Mouse (Mus musculus): ENCODE measurements around the gene Snn.

The Snn gene

DNA sequence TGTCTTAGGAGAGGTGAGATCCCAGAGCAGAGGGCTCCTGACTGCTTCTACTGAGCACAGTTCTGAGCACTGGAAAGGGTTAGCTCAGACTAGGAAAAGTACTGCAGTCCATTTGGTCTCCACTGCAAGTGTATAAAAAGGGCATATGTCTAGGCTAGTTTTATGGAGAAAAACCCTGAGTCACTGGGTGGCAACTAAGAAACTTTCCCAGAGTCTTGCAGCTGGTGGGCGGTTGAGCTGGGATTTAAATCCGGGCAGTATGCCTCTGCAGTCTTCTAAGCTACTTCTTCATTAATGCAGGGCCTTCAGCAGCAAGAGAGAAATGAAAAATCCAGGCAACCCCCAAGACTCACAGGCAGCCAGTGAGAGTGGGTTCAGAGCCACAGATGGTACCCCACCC is 10.5 kb upstream of the Snn start:
- no peak for DNase-seq

DNA sequence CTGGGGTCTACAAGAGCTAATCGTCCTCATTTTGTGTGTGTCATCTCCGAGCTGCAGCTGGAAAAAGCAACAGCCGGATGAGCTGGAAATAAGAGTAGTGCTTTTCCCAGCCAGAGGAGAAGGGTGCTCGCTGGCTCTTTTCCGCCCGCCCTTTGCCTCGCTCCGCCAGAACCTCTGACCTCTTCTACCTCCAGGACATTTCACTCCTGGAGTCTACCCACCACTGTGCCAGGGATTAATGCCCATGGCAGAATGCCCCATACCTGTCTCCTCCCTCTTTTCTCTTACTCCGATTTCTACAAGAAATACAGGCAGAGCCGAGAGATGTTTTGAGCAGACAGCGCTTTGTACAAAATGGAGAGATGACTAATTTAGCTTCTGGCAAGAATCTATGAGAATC is 9.6 kb upstream of the Snn start:
- no peak for DNase-seq

DNA sequence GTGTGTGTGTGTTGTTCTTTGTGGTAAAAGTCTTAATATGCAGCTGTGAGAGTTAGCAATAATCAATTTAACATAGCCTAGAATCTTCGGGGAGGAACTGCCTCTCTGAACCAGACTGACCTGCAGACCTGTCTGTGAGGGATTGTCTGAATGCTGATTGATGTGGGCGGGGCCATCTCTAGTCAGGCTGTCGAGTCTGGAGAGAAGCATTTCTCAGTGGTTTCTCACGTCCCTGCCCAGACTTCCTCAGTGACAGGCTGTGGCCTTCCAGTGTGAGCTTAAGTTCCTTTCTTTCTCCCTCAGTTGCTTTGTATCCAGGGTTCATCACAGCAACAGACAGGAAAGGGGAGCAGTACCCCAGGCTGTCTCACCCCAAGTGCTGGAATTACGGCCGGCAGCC is 6.3 kb upstream of the Snn start:
- no peak for DNase-seq

DNA sequence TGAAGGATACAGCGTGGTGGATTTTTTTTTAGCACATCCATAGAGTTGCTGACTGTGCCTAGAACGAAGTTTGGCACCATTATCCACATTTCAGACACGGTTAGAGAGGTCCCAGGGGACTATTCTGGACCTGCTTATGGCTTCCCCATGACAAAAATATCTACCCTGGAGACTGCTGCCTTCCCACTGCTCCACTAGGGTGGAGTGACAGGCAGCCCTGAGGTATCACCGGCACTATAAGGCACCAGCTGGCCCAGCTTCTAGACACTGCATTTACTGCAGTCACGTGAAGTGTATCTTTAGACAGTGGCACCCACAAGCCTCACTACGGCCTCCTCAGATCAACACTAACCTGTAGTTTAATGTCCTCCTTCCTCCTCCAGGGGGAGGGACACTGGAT is 5.9 kb upstream of the Snn start:
- no peak for DNase-seq

DNA sequence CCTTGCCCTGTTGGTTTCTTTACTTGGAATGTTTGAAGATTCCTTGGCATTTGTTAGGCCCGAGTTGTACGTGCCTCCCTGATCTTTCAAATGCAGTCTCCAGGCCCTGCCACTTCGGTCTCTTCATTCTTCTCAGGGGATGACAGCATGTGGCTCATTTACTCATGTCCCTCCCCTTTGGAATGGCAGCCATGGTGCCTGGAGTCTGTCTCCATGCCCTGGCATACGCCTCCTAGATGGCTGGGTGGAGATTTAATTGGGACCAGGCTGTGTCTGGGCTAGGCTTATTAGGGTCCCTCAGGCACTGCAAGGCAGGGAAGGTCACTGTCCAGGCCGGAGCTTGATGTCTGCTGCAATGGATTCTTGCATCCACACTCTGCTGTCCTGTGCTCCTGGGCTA is 4.8 kb upstream of the Snn start:
- no peak for DNase-seq

DNA sequence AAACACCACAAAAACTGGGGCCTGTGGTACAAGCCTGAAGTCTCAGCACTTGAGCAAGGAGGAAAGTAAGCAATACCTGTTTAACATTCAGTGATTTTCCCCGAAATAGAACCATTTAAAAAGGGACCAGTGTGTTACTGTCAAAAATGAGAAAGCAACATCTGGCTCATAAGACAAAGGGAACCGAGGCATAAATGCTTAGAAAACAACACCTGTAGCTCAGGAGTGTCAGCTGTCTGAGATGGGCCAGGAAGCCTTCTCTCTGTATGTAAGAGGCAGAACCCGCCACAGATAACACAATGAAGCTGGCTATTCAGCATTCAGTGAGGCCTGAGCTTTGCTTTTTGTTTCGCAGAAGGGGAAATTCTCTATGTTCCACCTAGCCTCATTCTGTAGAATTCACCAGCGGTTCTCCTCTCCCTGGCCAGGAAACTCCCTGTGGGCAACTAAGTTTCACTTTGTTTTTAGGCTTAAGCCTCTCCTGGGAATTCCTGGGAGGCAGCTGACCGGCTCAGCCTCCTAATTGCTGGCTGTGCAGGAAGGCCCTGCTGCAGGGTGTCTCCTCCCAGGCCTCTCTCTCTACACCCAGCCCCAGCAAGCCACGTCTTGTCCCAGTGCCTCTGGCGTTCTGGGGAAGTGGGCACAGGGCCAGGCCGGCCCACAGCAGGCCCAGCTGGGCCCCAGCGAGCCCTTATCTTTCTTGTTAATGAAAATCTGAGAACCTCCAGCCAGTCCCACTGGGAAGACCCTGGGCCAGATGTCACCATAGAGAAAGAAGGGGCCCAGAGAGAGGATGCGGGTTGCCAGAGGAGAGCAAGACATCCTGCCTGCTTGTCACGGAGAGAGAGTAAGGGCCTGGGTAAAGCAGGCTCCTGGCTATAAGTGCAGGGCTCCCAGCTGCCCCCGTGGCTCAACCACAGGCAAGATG is 2.3 kb downstream of the Snn start:
- peak; percentile 68 for DNase-seq

DNA sequence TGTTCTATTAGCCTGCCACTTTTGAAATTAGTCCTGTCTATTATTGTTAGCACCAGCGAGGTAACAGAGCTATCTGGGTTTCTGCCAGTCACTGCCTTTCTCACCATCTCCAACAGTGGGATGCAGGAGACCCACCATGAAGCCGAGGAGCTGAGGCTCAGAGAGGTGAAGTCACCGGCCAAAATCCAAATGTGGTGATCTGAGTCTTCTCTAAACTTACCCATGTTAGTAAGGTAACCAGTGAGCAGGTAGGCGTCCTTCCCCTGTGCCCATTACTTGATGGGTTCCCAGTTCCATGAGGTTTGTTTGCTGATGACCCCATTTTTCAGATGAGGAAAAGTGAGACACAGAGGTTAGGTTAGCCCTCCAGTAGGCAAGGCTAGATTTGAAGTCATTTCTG is 3.6 kb downstream of the Snn start:
- DNase-seq: no peak

DNA sequence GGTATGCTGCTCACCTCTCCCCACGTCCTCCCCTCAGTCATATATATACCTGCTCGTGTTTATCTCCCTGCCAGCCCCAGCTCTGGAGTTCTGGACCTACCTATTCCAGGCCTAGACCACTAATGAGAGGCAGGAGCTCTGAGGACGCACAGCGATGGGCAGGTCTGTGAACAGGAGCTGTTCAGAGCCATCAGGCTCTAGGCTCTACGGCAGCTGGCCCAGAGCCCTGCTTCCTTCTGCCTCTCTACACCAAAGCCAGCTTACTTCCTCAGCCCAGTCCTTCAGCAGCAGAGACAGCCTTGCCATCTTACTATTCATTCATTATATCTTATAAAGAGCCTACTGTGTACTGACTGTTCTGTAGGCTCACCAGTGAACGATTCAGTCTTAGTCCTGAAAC is 4.0 kb downstream of the Snn start:
- DNase-seq: no peak

DNA sequence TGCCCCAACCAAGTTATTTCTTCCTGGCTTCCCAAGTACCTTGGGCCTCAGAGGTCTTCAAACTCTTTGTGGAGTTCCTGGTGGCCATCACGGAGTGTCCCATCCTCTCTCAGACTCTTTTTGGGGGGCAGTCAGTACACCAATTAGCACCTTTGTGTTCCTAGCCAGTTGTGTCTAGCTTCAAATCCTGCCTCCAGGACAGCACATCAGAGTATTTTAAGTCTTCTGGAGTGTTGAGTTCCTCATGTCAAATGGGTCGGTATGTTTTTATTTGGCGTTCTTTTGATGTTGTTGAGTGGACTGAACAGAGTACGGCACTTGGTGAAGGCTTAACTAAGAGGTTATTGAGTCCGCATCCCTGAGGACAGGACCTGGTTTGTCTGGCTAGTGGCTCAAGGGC is 4.7 kb downstream of the Snn start:
- DNase-seq: no peak

DNA sequence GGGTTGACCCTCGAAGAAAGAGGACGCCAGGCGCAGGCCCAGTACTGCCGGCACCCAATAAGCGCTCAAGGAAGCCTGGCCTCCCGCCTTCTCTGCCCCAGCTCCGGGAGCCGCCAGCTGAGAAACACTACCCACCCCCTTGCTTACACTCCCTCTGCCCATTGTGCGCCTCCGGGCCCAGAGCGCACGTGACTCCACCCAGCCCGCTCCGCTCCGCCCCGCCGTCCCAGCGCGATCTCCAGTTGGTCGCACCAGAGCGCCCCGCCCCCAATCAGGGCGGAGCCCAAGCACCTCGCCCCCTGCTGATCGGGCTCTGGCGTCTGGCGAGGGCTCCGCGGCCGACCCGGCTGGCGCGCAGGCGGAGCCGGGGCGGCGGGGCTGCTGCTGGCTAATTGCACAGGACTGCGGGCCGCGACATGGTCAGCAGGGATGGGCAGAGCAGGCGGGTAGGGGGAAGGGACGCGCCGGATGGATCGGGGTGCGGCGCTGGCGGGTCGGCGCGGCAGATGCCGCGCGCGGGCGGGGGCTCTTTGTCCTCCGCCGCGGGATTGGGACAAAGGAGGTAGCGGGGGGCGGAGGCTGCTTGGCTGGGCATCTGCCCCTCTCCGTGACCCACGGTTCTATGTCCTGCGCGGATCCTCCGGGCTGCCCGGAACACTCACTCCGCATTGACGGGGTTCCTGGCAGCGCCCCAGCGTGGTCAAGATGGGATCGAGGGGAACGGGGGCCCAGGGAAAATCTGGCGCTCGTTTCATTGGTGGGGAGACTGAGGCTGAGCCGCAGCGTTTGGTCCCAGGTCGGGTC is 5.5 kb downstream of the Snn start, which contains the start of gene Litaf:
Gene Litaf (minus strand): TSS at position 129 of the 804 bp plus-strand sequence.
- peak; percentile 98 for DNase-seq

DNA sequence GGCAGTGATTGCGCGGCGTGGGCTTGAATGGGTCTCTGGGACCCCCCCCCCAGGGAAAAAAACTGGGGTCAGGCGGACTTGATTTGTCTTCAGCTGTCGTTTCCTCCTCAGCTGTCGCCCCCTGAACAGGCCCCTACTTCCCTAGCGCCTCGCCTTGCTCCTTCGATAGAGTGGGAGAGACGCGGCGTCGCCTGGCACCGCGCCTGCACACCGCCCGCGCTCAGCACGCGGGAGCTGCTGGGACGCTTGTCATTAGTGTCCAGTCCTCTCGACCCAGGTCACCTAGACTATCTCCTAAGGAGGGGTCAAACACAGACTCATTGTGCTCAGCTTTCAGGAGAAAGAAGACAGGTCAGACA is 6.1 kb downstream of the Snn start:
- DNase-seq: peak; percentile 57

DNA sequence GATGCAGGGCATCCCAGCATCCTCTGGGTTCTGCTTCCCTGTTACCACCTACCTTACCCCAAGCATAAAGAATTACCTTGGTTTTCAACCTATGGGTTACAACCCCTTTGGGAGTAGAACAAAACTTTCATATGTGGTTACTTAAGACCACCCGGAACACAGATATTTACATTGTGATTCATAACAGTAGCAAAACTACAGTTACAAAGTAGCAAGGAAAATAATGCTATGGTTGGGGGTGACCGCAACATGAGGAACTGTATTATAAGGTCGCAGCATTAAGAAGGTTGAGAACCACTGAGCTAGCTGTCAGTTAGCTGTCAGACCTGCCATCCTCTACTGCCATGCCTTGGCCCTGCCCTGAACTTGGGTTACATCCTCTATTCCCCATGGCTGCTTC is 7.9 kb downstream of the Snn start:
- no peak for DNase-seq

DNA sequence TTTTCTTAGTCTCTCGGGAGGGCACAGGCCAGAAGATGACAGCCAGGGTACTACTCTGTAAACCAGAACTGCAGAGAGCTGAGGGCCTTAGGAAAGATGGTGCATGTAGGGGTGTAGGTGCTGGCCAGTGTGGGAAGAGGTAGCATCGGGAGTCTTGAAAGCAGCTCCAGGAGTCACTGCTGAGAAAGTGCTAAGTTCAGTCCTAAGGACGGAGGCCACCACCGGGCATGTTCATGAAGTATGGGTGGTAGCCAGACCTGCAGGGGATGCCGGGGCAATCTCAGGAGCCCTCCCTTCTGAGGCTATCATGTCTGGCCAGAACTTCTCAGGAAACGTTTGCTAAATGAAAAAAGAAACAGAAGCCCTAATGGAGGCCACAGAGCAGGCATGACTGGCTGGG is 8.5 kb downstream of the Snn start:
- no peak for DNase-seq

DNA sequence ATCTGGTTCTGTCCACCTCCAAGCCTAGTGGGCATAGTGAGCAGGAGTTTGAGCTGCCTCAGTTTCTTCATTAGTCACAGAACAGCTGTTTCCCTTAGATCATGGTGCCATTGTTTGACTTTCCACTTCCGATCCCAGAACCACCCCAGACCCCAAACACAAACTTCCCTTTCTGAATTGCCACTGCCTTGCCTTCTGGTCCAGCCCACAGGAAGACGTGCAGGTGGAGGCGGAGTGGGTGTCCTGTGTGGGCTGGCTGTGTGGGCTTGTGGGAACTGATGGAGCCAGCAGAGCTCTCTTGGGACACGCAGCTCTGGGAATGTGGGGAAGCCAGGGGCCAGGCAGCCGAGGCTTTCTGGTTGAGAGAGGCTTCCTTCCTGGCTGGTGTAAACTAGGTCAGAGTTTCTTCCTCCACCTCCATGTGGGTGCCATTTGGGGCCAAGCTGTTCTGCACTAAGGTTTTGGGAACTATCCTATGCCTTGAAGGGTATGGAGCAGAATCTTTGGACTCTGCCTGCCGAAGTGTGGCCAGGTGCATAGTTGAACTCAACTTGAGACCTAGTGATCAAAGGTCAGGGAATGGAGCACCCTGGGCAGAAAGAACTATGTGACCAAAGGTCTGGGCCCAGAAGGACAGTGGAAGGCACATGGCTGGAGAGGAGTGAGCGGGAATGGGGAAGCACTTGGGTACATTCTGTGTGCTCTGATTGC is 9.1 kb downstream of the Snn start:
- no peak for DNase-seq

DNA sequence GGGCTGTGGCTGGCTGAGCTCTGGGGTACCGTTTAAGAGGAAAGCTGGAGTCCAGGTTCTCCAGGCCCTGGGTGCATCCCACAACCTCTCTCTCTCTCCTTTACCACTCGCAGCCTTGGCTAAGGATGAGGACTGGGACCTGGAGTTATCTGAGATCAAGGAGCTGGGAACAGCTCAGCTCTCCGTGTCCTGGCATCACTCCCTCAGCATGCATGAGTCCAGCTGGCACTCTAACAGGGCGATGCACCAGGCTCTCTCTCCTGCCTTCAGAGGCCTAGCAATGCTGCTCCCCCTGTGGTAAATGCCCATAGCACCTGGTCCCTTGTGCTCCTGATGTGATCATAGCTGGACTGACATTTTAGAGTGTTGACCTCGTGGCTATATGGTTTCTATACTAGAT is 10.4 kb downstream of the Snn start:
- DNase-seq: no peak

DNA sequence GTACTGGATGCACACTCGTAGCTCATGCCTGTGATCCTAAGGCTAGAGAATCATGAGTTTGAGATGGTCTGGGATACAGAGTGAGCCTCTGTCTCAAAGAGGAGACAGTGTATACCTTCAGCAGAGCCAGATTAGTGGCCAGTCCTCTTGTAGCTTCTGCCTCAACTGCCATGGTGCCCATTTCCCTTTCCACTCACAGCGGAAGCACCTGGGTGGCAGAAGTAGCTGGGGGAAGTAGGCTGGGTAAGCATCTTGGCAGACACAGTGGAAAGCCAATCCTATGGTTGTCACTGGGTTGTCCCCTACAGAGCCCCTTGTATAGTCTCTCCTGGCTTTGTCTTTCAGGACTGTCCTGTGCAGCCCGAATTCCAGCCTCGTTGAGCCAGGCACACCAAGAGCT is 11.1 kb downstream of the Snn start:
- no peak for DNase-seq

DNA sequence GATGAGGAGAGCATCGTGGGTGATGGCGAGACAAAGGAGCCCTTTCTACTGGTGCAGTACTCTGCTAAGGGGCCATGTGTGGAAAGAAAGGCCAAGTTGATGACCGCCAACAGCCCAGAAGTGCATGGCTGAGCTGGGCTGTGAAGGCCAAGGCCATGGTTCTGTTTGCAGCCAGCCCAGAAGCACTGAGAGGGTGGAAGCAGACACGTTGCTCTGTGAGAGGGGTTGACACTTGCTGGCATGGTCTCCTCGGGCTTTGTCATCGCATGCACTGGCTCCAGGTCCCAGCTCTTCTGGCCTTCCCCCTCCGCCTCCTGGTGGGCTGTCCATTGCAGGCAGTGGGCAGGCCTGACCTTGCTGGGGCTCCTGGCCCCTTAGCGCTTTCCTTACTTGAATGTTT is 11.7 kb downstream of the Snn start:
- no peak for DNase-seq

DNA sequence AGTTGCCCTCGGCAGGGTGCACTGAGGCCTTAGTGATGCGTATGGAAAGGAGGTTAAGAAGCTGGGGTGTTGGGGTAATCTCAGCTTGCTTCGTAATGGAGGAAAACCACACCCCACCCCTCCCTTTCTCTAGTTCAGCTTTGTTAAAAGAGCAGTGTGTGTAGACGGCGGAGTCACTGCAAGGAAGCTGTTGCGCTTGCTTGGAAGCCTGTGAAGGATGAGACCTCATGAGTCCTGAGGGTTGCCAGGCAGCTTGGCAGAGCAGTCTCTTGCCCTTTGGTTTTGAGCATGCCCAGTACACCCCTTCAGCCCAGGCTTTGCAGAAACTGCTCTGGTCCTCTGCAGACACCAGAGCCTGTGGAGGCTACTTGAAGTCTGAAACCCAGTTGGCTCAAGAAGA is 12.3 kb downstream of the Snn start:
- no peak for DNase-seq

DNA sequence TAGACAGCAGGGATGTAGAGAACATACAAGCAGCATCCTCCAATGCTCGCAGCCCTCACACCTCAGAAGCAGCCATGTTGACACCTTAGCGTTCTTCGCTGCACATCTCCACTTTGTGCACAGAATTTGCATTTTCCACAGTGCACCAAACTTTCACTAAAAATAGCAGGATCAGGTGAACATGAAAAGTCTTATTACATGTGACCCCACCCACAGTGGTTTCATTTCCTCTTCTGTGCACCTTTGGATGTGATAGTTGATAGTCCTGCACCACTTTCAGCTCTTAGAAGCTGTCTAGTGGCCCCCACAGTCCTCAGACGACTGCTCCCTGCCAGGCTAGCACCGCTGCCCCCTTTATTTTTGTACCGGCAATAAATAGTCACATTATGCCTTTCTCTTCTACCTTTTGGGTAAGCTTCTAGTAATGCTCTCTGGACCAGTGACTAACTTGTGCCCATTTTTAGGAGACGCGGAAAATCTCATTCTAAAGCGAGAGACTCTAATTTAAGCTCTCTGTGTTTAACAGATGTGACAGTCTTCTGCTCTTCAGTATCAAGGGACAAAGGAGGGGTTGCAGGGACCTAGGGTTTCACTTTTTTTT is 17.0 kb downstream of the Snn start:
- no peak for DNase-seq

DNA sequence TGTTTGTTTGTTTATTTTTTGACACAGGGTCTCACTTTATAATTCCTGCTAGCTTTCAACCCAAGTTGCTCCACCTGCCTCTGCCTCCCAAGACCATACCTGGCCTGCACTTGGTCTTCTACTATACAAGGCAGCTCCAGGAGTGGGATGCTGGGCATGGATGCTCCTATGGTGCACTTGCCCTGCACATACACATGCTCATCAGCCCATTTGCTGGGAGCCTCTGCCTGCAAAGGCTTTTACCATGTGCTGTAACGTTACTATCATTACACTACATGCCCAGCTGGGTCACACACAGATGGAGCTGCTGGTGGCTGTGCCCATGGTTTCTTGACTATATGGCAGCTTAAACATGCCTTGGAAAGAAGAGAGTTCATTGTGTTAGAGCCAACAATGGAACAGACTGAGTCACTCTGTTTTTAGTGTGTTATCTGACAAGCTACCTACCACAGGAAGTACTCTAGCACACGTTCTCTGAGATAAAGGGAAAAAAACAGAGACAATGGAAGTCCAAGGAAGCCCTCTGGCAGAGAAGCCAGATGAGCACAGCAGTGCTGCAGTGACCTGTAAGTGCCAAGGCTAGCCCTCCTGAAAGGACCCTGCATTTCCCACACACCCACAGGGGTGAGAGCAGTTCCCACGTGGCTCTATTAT is 17.6 kb downstream of the Snn start:
- DNase-seq: no peak

DNA sequence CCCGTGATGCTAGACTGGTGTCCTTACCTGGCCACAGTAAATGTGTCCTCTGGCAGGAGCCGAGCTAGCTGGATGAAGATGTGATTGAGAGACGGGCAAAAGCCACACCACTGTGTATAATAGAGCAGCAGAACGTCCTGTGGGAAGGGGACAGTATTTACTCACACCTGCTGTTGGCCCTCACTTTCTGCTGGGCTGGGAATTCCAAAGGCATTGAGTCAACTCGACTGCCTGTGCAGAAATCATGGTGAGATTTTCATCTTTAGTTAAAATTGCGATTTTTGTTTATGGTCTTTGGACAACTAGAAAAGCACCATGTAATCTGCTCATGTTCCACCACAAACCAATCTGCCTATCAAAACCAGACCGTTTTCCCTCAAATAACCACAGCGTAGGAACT is 23.4 kb downstream of the Snn start:
- no peak for DNase-seq

DNA sequence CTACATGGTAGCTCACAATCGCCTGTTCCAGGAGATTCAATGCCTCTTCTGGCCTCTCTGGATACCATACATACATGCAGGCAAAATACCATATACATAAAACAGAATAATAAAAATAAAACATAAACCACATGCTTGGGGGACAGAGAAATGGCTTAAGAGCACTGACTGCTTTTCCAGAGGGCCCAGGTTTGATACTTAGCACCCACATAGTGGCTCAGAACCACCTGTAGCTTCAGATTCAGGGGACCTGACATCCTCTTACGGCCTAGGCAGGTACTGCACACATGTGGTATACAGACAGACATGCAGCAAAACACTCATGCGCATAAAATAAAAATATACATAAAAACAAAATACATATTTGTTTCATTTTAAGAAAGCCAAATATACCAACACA is 25.6 kb downstream of the Snn start:
- no peak for DNase-seq

Measured in layer of hippocampus, adult 9-11 months (tissue).